8 mouse cellular contexts compared by ENCODE assay signal in genomic region chr9:107630576-107630975, GRCm38 (mm10). TPM values are rescaled to one million over a fixed set of nuclear protein-coding genes. Genes with fewer than 3 reads are reported as not detected.
DNase-seq lines count a peak whose midpoint lies in the region; ATAC-seq lines count a peak whose summit lies in the region.

No protein-coding gene starts in this region.

- H3K4me2 ChIP-seq in heart, embryonic 16.5 days (ENCODE audit: low read depth, low read length), result peak overlapping the region; percentile 45
- peak overlapping the region; percentile 57 for H3K4me2 ChIP-seq in liver, embryonic 15.5 days

- no peaks in the 10 kb centered on the region for H3K9me3 ChIP-seq in megakaryocyte, embryonic 14.5 days
- no peaks in the 10 kb centered on the region for H3K9me3 ChIP-seq in heart, embryonic 16.5 days (replicated peaks; ENCODE audit: control insufficient read depth, low read length)
- no peaks in the 10 kb centered on the region for H3K9me3 ChIP-seq in liver, embryonic 15.5 days (replicated peaks)

- H3K27ac ChIP-seq in heart, embryonic 16.5 days (ENCODE audit: low read length), result peak overlapping the region; percentile 88
- peak overlapping the region; percentile 80 for H3K27ac ChIP-seq in liver, embryonic 15.5 days (replicated peaks)

- DNase-seq in cerebellum, adult 9-11 months, result peak; percentile 68
- no peak for DNase-seq in cerebellum, postnatal 14 days
- DNase-seq in ovary, adult 18-20 months (ENCODE audit: low spot score), result no peak
- no peak for DNase-seq in frontal cortex, postnatal 25 days (ENCODE audit: low spot score in 2 of 2)

- peak overlapping the region; percentile 69 for H3K4me3 ChIP-seq in megakaryocyte, embryonic 14.5 days (replicated peaks)
- H3K4me3 ChIP-seq in heart, embryonic 16.5 days (ENCODE audit: low read length), result no peak overlapping the region
- H3K4me3 ChIP-seq in liver, embryonic 15.5 days (replicated peaks), result no peak overlapping the region

- peaks cover 78% of the 10 kb centered on the region for H3K4me1 ChIP-seq in megakaryocyte, embryonic 14.5 days
- peaks cover 68% of the 10 kb centered on the region for H3K4me1 ChIP-seq in heart, embryonic 16.5 days (ENCODE audit: control insufficient read depth, insufficient read depth, low read length)
- H3K4me1 ChIP-seq in liver, embryonic 15.5 days (replicated peaks), result peaks cover 93% of the 10 kb centered on the region

- H3K9ac ChIP-seq in heart, embryonic 16.5 days (ENCODE audit: low read length), result peak overlapping the region; percentile 53
- H3K9ac ChIP-seq in liver, embryonic 15.5 days, result no peak overlapping the region

- no peaks in the 10 kb centered on the region for H3K27me3 ChIP-seq in megakaryocyte, embryonic 14.5 days (replicated peaks)
- H3K27me3 ChIP-seq in heart, embryonic 16.5 days (ENCODE audit: control insufficient read depth, insufficient read depth, low read length), result no peaks in the 10 kb centered on the region
- H3K27me3 ChIP-seq in liver, embryonic 15.5 days, result no peaks in the 10 kb centered on the region

- ATAC-seq in megakaryocyte, adult 5-6 weeks (ENCODE audit: poor library complexity, severe bottlenecking), result no peak
- ATAC-seq in heart, embryonic 16.5 days (replicated peaks; ENCODE audit: extremely low read depth, insufficient read depth, low FRiP score), result no peak
- ATAC-seq in liver, embryonic 15.5 days (ENCODE audit: insufficient read depth), result no peak

- WGBS in heart, embryonic 16.5 days, result 17% methylated on average over 4 of the region's 4 CpGs
- 42% methylated on average over 4 of the region's 4 CpGs for WGBS in liver, embryonic 15.5 days (ENCODE audit: insufficient replicate concordance)

- peaks cover 70% of the 10 kb centered on the region for H3K36me3 ChIP-seq in megakaryocyte, embryonic 14.5 days (replicated peaks; ENCODE audit: low read length)
- peaks cover 2% of the 10 kb centered on the region; the same call in 1 of the 2 replicates for H3K36me3 ChIP-seq in heart, embryonic 16.5 days (ENCODE audit: control insufficient read depth, insufficient read depth)
- H3K36me3 ChIP-seq in liver, embryonic 15.5 days (replicated peaks), result peaks cover 38% of the 10 kb centered on the region

RNA-seq across cellular contexts. Expression of gene Gnai2, which starts 4.6 kb away (rescaled TPM):
- polyA plus RNA-seq in megakaryocyte, embryonic 14.5 days (2012; ENCODE audit: insufficient read depth, low replicate concordance), result 1,319 and 1,886 TPM in 2 replicates
- total RNA-seq in megakaryocyte, adult 5-6 weeks (2015), result 749 and 768 TPM in 2 replicates
- total RNA-seq in megakaryocyte, adult 5-6 weeks (2017), result 859 and 871 TPM in 2 replicates
- 419 and 458 TPM in 2 replicates for polyA plus RNA-seq in heart, embryonic 16.5 days (2015; fragmentation: Nextera tagmentation; extraction: Ambion mirVana)
- 162 and 167 TPM in 2 replicates for polyA plus RNA-seq in liver, embryonic 15.5 days (2015; fragmentation: Nextera tagmentation; extraction: Ambion mirVana)

RNA-seq across cellular contexts. Expression of gene Sema3b, which starts 21.5 kb away (rescaled TPM):
- not detected in 2 replicates for polyA plus RNA-seq in megakaryocyte, embryonic 14.5 days (2012; ENCODE audit: insufficient read depth, low replicate concordance)
- not detected in 2 replicates for total RNA-seq in megakaryocyte, adult 5-6 weeks (2015)
- 0.08 TPM in 1 of 2 replicates, not detected in the other for total RNA-seq in megakaryocyte, adult 5-6 weeks (2017)
- polyA plus RNA-seq in heart, embryonic 16.5 days (2015; fragmentation: Nextera tagmentation; extraction: Ambion mirVana), result 11.0 and 12.0 TPM in 2 replicates
- 0.74 and 0.77 TPM in 2 replicates for polyA plus RNA-seq in liver, embryonic 15.5 days (2015; fragmentation: Nextera tagmentation; extraction: Ambion mirVana)

RNA-seq across cellular contexts. Expression of gene Slc38a3, which starts 38.8 kb away (rescaled TPM):
- polyA plus RNA-seq in megakaryocyte, embryonic 14.5 days (2012; ENCODE audit: insufficient read depth, low replicate concordance), result not detected in 2 replicates
- total RNA-seq in megakaryocyte, adult 5-6 weeks (2015), result not detected in 2 replicates
- total RNA-seq in megakaryocyte, adult 5-6 weeks (2017), result not detected in 2 replicates
- polyA plus RNA-seq in heart, embryonic 16.5 days (2015; fragmentation: Nextera tagmentation; extraction: Ambion mirVana), result 3.3 and 3.9 TPM in 2 replicates
- 35.0 and 50.9 TPM in 2 replicates for polyA plus RNA-seq in liver, embryonic 15.5 days (2015; fragmentation: Nextera tagmentation; extraction: Ambion mirVana)

RNA-seq across cellular contexts. Expression of gene Ifrd2, which starts 43.1 kb away (rescaled TPM):
- 32.1 and 34.9 TPM in 2 replicates for polyA plus RNA-seq in megakaryocyte, embryonic 14.5 days (2012; ENCODE audit: insufficient read depth, low replicate concordance)
- total RNA-seq in megakaryocyte, adult 5-6 weeks (2015), result 6.8 and 11.1 TPM in 2 replicates
- total RNA-seq in megakaryocyte, adult 5-6 weeks (2017), result 8.7 and 9.9 TPM in 2 replicates
- 45.7 and 46.5 TPM in 2 replicates for polyA plus RNA-seq in heart, embryonic 16.5 days (2015; fragmentation: Nextera tagmentation; extraction: Ambion mirVana)
- 161 and 198 TPM in 2 replicates for polyA plus RNA-seq in liver, embryonic 15.5 days (2015; fragmentation: Nextera tagmentation; extraction: Ambion mirVana)

RNA-seq across cellular contexts. Expression of gene Gnat1, which starts 48.9 kb away (rescaled TPM):
- polyA plus RNA-seq in megakaryocyte, embryonic 14.5 days (2012; ENCODE audit: insufficient read depth, low replicate concordance), result not detected in 2 replicates
- not detected in 2 replicates for total RNA-seq in megakaryocyte, adult 5-6 weeks (2015)
- not detected in 2 replicates for total RNA-seq in megakaryocyte, adult 5-6 weeks (2017)
- polyA plus RNA-seq in heart, embryonic 16.5 days (2015; fragmentation: Nextera tagmentation; extraction: Ambion mirVana), result 0.39 TPM in 2 replicates
- 1.2 and 1.3 TPM in 2 replicates for polyA plus RNA-seq in liver, embryonic 15.5 days (2015; fragmentation: Nextera tagmentation; extraction: Ambion mirVana)
